Comparison of ENCODE assay signal across 9 mouse cellular contexts in the genomic region with DNA sequence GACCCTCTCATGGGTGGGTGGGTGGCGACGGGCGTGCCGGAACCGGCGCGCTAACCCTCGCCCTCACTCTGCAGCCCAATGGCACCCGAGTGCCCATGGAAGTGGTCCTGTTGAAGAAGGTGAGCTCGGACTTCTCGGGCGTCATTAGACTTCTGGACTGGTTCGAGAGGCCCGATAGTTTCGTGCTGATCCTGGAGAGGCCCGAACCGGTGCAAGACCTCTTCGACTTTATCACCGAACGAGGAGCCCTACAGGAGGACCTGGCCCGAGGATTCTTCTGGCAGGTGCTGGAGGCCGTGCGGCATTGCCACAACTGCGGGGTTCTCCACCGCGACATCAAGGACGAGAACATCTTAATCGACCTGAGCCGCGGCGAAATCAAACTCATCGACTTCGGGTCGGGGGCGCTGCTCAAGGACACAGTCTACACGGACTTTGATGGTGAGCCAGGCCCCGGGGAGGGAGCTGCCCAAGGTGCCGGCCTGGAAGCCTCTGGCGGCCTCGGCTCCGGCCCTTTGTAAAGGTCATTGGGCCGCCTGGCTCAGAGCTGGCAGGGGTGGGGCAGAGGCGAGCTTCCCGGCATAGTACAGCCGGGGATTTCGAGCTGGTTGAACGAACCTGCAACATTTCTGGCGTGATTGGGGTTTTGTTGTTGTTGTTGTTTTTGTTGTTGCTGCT. TPM values are rescaled to one million over a fixed set of nuclear protein-coding genes. Genes with fewer than 3 reads are reported as not detected.
DNase-seq lines count a peak whose midpoint lies in the region; ATAC-seq and TF ChIP-seq lines count a peak whose summit lies in the region.
"Had no signal": no experiment of that assay in that cellular context is flagged by ENCODE, and none has a peak within 500 bp of the region (broad histone marks: within the 10 kb centered on the region; RNA-seq: fewer than 3 reads in every experiment).

No protein-coding gene starts in this region.

- peak; percentile 65 for DNase-seq in CD4-positive, CD25-positive, alpha-beta regulatory T cell, adult 2 months (ENCODE audit: low read depth, low spot score)
- DNase-seq in brain, embryonic 14.5 days (ENCODE audit: low read depth), result peak; percentile 51
- peak; percentile 71 to 80 for DNase-seq in heart, postnatal 36 days
- DNase-seq in layer of hippocampus, postnatal 25 days (ENCODE audit: extremely low spot score in 1 of 2, low spot score in 1 of 2), result peak; percentile 18 to 22
- peak; percentile 80 for DNase-seq in lung, postnatal 36 days
- DNase-seq in skeletal muscle tissue, adult 2 months (ENCODE audit: low read depth, low spot score), result peak; percentile 71

- peak overlapping the region; percentile 95 for H3K9ac ChIP-seq in forebrain, embryonic 12.5 days

- peak overlapping the region; percentile 84 for H3K4me2 ChIP-seq in forebrain, embryonic 12.5 days

- H3K4me3 ChIP-seq in forebrain, embryonic 12.5 days (replicated peaks), result peak overlapping the region; percentile 90

- peak overlapping the region; percentile 96 for H3K27ac ChIP-seq in forebrain, embryonic 12.5 days

- no peak for TF ChIP-seq POLR2A in brain, embryonic 14.5 days (IDR thresholded peaks at IDR 0.05; ENCODE audit: borderline replicate concordance, extremely low read depth, insufficient read depth, insufficient read length, poor library complexity, severe bottlenecking)

- TF ChIP-seq CTCF in brain, embryonic 14.5 days (IDR thresholded peaks at IDR 0.05; ENCODE audit: borderline replicate concordance, extremely low read depth, insufficient read depth, insufficient read length), result no peak

- no peaks in the 10 kb centered on the region for H3K9me3 ChIP-seq in forebrain, embryonic 12.5 days

- peaks cover 17% of the 10 kb centered on the region for H3K36me3 ChIP-seq in forebrain, embryonic 12.5 days (replicated peaks)

- intact Hi-C loops in heart, postnatal 36 days (cut with DNase I), result loop anchor here (1.0 to 5.0 kb wide), 6 partner anchors 23 to 224 kb away; a partner anchor contains a TSS

- H3K4me1 ChIP-seq in forebrain, embryonic 12.5 days, result peaks cover 38% of the 10 kb centered on the region

- ATAC-seq in CD4-positive, CD25-positive, alpha-beta regulatory T cell, adult 4 months, result no peak
- no peak for ATAC-seq in forebrain, embryonic 12.5 days (ENCODE audit: low FRiP score)

- WGBS in forebrain, embryonic 12.5 days, result under 1% methylated on average over 48 of the region's 48 CpGs

- H3K27me3 ChIP-seq in forebrain, embryonic 12.5 days, result no peaks in the 10 kb centered on the region

RNA-seq across cellular contexts. Expression of a gene that starts 1.2 kb away (rescaled TPM):
- polyA plus RNA-seq in CD4-positive, CD25-positive, alpha-beta regulatory T cell, adult 4 months (2017; shearing (Covaris generic)), result 100 to 1,000 TPM; 484 to 510 TPM
- 11.4 and 15.6 TPM in 2 replicates for polyA plus RNA-seq in brain, embryonic 14.5 days (2012; rRNA removed)
- 18.9 and 22.6 TPM in 2 replicates for polyA plus RNA-seq in forebrain, embryonic 12.5 days (2016; fragmentation: Nextera tagmentation; extraction: Ambion mirVana)
- 10 to 100 TPM; 22.3 to 36.3 TPM for total RNA-seq in heart, postnatal 36 days (2021)
- total RNA-seq in layer of hippocampus, postnatal 25 days (2021), result 1 to 10 TPM; 2.7 to 3.7 TPM

RNA-seq across cellular contexts. Expression of a gene that starts 57.7 kb away (rescaled TPM):
- polyA plus RNA-seq in CD4-positive, CD25-positive, alpha-beta regulatory T cell, adult 4 months (2017; shearing (Covaris generic)), result not detected
- not detected in 2 replicates for polyA plus RNA-seq in brain, embryonic 14.5 days (2012; rRNA removed)
- not detected in 2 replicates for polyA plus RNA-seq in forebrain, embryonic 12.5 days (2016; fragmentation: Nextera tagmentation; extraction: Ambion mirVana)
- total RNA-seq in heart, postnatal 36 days (2021), result not detected
- total RNA-seq in layer of hippocampus, postnatal 25 days (2021), result not detected
- total RNA-seq: left cerebral cortex, postnatal 10 days had no signal

RNA-seq across cellular contexts. Expression of a gene that starts 57.9 kb away (rescaled TPM):
- 10 to 100 TPM in 1 of 2 experiments, 1 to 10 TPM in 1; 9.5 to 11.2 TPM for polyA plus RNA-seq in CD4-positive, CD25-positive, alpha-beta regulatory T cell, adult 4 months (2017; shearing (Covaris generic))
- 29.2 and 40.6 TPM in 2 replicates for polyA plus RNA-seq in brain, embryonic 14.5 days (2012; rRNA removed)
- 24.3 and 27.0 TPM in 2 replicates for polyA plus RNA-seq in forebrain, embryonic 12.5 days (2016; fragmentation: Nextera tagmentation; extraction: Ambion mirVana)
- 10 to 100 TPM; 11.9 to 12.5 TPM for total RNA-seq in heart, postnatal 36 days (2021)
- 10 to 100 TPM; 43.4 to 45.7 TPM for total RNA-seq in layer of hippocampus, postnatal 25 days (2021)

Comparison
In these comparisons a context has a peak if more than half of its experiments do, and no peak if none do; other contexts are left out.
1. DNase-seq: peak in every context shown above with its lines; median percentile 80 in lung, postnatal 36 days; 76 in heart, postnatal 36 days; 71 in skeletal muscle tissue, adult 2 months; 65 in CD4-positive, CD25-positive, alpha-beta regulatory T cell, adult 2 months; 51 in brain, embryonic 14.5 days; 20 in layer of hippocampus, postnatal 25 days.
2. RNA of a gene that starts 1.2 kb away (polyA plus RNA-seq): 484 to 510 TPM in CD4-positive, CD25-positive, alpha-beta regulatory T cell, adult 4 months; 18.9 to 22.6 TPM in forebrain, embryonic 12.5 days and 11.4 to 15.6 TPM in brain, embryonic 14.5 days; every median in the first group is over 10 times any median in the second.